Mouse (Mus musculus) testis, adult 2 months (tissue): ENCODE results near the gene Mocs2.

ENCODE experiments used
- CTCF ChIP-seq: fragments of 200-500 bp; IDR thresholded peaks from 2 replicates; pipeline ENCODE4 v1.5.1; 2012; ENCODE audit warnings: low read depth, mild to moderate bottlenecking, inconsistent platforms, low read length, moderate library complexity; ENCODE audit not compliant: control insufficient read depth, insufficient read depth, insufficient replicate concordance
- POLR2A ChIP-seq: fragments of 200-500 bp; IDR thresholded peaks from 2 replicates; pipeline ENCODE4 v1.6.1; 2012; ENCODE audit warnings: low read depth, mild to moderate bottlenecking, inconsistent platforms, low read length, moderate library complexity; ENCODE audit not compliant: control insufficient read depth

DNA sequence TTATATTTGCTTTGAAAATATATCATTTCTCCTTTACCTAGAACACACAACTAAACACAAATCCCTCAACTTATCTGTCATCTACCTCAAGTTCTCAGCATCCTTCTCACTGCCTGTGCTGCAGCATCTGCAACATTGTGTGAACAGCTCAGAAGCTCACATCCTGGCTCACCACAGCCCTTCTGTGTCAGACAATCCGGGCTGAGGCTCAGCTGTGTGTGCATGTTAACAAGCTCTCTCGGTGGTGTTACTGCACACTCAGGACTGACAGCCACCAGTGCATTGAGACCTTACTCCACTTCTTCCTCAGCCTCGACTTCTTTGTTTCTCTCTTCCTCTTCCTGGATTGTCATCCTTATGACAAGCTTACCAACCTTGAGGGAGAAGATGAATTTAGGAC is 30.9 kb downstream of the Mocs2 start:
- no peak for TF ChIP-seq CTCF
- TF ChIP-seq POLR2A = no peak
